Mouse (Mus musculus): ENCODE measurements at regions not wholly inside any gene's neighbourhood (a gene's known extent, or its start where the extent isn't known, plus 50 kb on each side); places are given as distances from the start of the nearest gene placed in this dataset.
"Not testable (repeated sequence)": the region's sequence is repeated elsewhere in the genome, so short reads cannot be mapped to it uniquely, and the experiment has no call there.

GRCm38 (mm10) chr8:20122067-20122925 is 219.1 kb downstream of the Gm31371 start:
- DNase-seq (ENCODE audit: low read depth, low spot score), result peak; percentile 99

DNA sequence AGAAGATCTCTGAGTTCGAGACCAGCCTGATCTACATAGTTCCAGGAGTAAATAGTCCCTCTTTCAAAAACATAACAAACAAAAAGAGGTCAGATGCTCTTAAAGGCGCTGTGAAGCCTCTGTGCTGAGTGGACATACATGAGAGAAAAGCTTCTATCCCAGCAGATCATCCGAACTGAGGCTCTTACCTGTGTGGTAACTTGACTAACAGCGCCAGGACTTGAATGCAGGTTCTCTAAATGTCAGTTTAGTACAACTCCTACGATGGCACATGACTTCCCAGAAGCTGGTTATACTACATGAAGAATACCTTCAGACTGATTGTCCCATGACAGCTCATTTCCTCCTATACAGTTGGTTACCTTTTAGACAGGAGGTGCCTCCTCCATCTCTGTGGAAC is 220.4 kb downstream of the Gm31371 start:
- DNase-seq (ENCODE audit: low read depth, low spot score), result not testable (repeated sequence)

GRCm38 (mm10) chr8:20135626-20136025 is 227.4 kb downstream of the Gm15319 start:
- DNase-seq (ENCODE audit: low read depth, low spot score), result not testable (repeated sequence)

DNA sequence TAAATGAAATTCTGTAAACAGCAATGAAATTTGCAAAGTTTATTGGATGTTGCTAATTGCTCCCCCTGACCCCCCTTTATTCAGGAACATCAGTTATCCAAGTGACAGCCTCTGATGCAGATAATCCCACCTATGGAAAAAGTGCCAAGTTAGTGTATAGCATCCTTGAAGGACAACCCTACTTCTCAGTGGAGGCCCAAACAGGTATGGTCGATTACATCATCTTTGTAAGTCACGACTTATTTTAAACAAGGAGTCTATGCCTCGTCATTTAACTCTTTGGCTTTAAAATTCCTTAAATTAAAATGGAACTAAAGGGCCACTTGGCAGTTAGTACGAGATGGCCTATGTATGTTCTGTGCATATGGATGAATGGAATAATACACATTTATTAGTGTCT is 217.6 kb downstream of the Gm15319 start:
- not testable (repeated sequence) for DNase-seq (ENCODE audit: low read depth, low spot score)

GRCm38 (mm10) chr8:20151317-20152047 is 211.5 kb downstream of the Gm15319 start:
- DNase-seq (ENCODE audit: low read depth, low spot score), result not testable (repeated sequence)

- not testable (repeated sequence) for DNase-seq (ENCODE audit: low read depth, low spot score)
These were observed 208.9 kb downstream of the Gm15319 start for GRCm38 (mm10) chr8:20154091-20154490.
